Mouse (Mus musculus): ENCODE data around the gene Zcchc24. TPM values are rescaled to one million over a fixed set of nuclear protein-coding genes. Genes with fewer than 3 reads are reported as not detected.
A peak's percentile ranks its signal among the peaks of the same experiment; 100 is the strongest.
"Not testable (repeated sequence)": the region's sequence is repeated elsewhere in the genome, so short reads cannot be mapped to it uniquely, and the experiment has no call there.

Zcchc24 gene
- total RNA-seq (2022): 10 to 100 TPM; 51.5 to 58.0 (median 54.4) TPM

DNA sequence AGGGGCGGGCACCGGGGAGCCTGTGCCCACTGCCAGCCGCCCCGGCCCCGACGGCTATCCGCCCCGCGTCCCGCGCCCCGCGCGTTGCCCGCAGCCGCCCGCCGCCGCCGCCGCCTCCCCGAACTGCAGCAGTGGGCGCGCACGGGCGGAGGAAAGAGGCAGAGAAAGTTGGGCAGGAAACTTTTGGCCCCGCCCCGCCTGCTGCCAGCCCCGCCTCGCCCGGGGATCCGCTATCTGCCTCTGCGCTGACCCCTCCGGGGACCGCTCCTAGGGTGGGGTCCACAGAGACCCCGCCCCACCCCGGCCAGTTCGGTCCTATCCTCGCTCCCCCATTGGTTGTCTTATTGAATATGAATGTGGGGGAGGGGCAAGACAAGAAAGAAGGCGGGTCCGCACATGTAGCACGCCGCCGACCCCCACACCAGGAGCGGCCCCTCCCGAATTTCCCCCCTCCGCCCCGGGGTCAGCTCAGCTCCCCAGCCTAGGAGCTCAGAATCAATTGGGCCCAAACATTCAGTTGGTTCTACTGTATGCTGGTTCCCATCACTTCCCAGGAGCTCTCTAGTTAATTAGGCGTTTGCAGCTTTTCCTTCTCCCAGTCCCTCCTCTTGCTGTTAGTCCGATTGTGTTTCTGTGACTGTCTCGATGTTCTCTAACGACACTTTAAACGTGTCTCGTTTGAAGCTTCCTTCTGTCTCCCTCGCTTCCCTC lies at the start of gene Zcchc24:
Gene Zcchc24, minus strand, starts transcription at position 125 of the 711 bp plus-strand sequence.
- DNase-seq (ENCODE audit: low spot score in 2 of 2): peak; percentile 56 to 86

DNA sequence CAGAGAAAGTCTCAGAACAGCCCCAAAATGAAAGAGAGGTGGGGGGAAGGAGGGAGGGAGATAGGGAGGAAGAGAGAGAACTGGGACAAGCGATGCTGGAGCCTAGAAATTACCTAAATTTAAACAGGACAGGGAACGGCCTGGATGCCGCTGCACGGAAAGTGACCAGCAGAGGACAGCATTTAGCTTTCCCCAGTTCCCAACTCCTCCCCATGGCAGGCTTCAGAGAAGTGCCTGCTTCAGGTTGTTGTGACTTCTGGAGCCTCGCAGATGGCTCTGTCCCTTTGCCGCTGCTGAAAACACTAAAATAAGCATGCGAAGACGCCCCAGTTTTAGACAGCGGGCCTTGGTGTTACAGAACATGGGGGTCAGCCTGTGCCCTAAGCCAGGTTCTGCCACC lies 47.6 kb upstream of the Zcchc24 start:
- DNase-seq (ENCODE audit: low spot score in 2 of 2): peak in 1 of 2 experiments; percentile 56

DNA sequence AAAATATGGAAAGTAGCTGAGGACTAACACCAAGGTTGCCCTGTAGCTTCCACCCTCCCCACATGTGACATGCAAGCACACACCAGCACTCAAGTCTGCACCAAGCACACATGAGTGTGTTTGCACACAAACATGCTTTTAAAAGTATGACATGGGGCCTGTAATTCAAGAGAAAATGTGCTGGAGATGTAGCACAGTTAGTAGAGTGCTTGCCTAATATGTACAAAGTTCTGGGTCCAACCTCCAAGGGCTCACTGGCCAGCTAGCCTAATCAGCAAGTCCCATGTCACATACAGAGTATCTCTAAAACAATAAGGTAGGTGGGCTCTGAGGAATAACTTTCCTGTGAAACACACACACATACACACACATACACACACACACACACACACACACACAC lies 45.3 kb upstream of the Zcchc24 start:
- DNase-seq (ENCODE audit: low spot score in 2 of 2): no peak

DNA sequence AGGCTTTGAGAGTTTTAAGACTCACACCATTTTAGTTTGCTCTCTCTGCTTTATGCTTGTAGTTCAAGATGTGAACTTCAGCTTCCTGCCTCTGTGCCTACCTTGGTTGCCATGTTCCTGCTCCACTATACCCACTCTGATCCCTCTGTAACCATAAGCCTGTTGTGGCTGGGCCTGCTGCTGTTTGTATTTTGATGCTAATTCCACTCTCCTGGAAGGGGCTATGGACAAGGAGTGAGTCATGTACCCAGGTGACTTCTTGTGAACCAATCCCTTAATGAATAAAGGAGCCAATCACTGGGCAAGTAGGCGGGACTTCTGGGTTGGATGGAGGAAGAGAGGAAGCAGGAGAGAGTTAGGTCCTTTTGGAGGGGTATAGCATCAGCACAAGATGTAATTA lies 42.2 kb upstream of the Zcchc24 start:
- DNase-seq (ENCODE audit: low spot score in 2 of 2): not testable (repeated sequence)

DNA sequence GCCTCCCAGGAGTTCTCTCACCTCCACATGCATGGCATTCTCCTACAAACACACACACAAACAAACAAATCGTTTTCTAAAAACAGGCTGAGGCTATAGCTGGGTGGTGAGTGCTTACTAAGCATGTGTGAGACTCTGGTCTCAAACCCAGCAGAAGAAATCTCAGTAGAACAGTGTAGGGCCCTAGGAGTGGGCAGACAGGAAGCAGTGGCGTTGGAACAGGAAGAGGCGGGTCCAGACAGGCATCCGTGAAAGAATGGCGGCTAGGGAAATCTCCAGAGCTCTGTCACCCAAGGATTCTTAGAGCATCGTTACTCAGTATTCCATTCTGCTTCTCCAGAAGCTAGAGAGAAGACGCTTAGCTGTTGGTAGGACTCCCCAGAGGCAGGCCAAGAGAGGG lies 37.7 kb upstream of the Zcchc24 start:
- DNase-seq (ENCODE audit: low spot score in 2 of 2): no peak

DNA sequence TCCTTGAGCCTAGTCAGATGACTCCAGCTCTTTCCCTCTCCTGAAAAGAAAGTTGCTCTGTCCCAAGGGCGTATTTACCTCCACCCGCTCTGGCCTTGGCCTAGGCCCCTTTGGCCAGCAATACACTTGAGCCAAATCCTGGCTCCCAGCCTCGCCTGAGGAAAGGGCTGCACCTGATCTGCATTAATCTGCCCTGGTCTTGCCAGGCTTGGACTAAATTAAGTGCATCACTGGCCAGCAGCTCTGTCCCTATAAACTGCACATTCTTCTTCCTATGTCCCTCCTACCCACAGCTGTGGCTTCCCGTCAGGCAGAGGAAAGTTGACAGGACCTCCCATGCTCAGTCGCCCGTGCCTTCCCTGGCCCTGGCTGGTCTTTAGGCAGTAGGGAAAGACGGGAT lies 37.0 kb upstream of the Zcchc24 start:
- DNase-seq (ENCODE audit: low spot score in 2 of 2): peak in 1 of 2 experiments; percentile 46

DNA sequence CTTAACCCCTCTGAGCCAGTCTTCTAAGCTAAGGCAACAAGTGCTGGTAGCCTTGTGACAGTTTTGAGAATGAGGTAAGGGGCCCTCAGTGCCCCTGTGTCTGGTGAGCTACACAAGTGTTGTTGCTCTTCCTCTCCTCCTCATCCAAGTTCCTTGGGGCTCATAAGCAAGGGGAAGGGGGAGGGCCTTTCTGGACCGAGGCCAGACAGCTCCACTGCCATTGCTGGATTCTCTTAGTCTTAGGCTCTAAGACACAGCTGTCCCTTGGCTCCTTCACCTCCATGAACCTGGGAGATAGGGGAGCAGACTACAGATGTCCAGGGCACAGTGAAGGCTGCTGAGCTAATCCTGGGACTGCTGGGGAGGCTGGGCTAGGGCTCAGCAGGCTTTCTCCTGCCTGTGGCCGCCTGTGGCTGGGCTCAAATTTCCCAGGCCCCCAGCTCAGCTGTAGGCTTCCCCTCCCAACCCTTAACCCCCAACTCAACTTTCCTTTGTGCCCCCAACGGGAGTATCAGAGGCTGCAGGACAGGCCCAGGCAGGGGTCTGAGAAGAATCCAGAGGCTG lies 34.5 kb upstream of the Zcchc24 start:
- DNase-seq (ENCODE audit: low spot score in 2 of 2): no peak

DNA sequence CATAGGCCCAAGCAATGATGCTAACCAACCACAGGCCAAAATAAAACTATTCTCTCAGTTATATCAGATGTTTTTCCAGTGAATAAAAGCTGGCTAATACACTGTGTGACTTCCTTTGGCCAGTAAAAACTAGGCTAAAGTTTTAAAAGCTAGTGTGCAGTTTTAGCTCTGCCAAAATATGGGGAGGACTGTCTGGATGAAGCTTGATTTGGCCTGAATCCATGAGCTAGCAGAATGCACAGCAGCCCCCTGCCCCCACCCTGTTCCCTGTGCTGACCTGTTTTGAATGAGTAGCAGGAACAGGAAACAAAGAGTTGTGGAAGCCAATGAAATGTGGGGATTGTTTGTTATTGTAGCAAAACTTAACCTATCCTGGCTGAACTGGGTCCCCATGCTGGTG lies 33.7 kb upstream of the Zcchc24 start:
- DNase-seq (ENCODE audit: low spot score in 2 of 2): no peak

DNA sequence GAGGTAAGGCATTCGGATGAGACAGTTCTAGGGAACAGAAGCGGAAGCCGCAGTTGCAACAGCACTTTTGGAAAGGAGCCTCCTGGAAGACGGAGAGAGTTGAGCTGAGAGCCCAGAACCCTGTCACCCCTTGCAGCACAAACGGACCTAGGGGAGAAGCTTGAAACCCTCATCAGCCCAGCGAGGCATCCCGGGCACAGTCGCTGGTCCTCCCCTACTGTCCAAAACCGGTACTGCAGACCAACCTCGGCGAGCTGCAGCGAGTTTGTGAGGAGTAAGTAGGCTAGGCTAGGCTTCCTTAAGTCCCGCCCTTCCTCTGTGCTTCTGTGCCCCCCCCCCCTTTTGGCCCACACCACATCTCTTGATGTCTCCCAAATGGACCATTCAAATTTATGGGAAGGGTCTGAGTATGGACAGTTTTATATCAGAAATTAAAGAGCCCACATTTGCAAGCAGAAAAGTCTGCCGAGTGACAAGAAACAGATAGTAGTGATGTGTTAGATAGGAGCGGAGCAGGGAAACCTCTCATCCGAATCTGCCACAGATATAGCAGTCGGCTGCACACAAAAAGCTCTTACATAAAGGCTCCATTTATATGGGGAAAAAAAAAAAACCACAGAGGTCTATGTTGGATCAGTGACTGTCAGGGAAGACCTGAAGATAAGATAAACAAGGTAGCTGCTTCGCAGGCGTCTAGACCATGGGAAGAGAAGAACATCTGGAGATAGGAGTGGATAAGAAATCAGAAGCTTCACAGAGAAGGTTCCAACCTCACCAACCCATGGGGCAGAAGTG lies 31.5 kb upstream of the Zcchc24 start:
- peak; percentile 45 to 83 for DNase-seq (ENCODE audit: low spot score in 2 of 2)

DNA sequence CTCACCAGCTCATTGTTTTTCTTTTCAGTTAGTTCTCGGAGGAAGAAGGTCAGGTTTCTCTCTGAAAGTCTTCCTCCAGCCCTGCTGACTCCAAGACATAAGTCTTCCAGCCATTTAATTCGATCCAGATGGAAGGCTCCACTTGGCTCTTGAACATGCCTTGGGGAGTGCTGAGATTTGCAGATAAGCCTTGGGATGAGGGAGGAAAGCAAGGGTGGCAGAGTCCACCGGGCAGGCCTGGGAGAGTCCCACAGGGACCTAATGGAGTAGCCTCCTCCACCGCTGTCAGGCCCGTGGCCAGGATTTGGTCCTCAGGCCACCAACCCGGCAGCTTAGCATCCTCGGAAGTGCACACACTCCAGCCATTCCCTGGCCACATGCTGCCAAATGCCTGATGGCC lies 27.8 kb upstream of the Zcchc24 start:
- no peak for DNase-seq (ENCODE audit: low spot score in 2 of 2)

DNA sequence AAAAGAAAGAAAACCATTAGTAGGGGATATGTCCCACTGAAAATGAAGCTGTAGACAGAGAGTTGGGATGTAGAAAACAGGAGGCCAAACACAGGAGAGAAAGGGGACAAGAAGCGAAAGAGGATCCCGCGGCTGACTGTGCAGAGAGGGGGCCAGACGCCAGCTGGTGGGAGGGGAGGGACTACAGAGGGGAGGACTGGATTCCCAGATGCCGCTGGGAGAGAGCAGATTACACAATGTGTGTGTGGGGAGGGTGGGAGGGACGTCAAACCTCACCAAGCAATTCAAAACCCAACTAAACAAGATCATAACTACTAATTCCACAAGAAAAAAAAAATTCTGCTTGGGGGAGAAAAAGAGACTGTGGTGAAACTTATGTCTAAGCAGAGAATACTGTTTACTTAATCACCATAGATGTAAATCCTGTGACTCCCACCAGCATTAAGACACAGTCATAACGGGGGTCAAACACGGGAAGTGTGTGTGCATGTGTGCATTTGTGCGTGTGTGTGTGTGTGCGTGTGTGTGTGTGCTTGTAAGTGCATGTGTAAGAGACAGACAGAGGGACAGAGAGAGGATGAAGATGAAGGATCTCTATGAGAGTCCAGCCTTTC lies 26.8 kb upstream of the Zcchc24 start:
- DNase-seq (ENCODE audit: low spot score in 2 of 2): no peak

DNA sequence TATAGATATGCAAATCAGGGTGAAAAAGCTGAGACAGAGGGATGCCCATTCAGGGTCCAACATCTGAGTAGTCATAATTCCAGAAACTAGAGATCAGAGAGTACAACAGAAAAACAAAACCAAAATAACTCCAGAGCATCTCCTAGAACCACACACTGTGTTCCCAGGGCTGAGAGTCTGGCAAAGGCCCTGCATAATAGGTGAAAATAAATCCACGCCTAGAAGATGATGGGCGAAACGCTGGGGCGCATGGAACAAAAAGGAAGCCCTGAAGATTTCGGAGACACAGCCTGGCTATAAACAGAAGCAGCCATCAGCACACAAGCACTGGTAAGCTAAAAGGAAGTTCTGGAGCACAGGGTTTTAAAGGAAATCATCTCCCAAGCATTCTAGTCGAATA lies 26.2 kb upstream of the Zcchc24 start:
- no peak for DNase-seq (ENCODE audit: low spot score in 2 of 2)

DNA sequence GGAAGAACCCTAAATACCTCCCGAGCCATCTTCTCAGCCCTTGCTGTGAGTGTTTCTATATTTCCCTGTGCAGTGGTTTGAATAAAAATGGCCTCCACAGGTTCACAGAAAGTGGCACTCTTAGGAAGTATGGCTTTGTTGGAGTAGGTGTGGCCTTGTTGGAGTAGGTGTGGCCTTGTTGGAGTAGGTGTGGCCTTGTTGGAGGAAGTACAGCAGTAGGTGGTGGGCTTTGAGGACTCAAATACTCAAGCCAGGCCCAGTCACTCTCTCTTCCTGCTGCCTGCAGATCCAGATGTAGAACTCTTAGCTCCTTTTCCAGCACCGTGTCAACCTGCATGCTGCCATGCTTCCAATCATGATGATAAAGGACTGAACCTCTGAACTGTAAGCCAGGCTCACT lies 25.5 kb upstream of the Zcchc24 start:
- no peak for DNase-seq (ENCODE audit: low spot score in 2 of 2)

DNA sequence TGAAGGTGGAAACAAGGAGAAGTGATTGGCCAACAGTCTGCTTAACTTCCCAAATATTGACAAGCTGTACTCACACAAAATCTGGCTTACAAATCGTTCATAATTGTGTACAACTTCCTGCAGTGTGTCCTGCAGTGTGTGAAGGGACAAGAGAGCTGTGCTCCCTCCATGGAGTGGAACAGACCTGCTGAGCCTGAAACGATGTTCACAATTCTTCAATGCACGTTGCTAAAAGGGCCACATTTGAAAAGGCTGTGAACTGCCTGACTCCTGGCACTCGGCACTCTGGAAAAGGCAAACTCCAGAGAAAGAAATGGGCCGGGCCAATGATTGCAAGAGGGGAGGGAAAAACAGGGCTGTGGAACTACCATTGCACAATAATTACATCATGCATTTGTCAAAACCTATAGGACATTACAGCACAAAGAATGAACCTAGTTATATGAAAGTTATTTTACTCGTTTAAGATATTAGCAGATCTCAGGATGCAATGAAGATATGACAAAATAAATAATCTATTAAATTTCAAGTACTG lies 22.0 kb upstream of the Zcchc24 start:
- no peak for DNase-seq (ENCODE audit: low spot score in 2 of 2)

DNA sequence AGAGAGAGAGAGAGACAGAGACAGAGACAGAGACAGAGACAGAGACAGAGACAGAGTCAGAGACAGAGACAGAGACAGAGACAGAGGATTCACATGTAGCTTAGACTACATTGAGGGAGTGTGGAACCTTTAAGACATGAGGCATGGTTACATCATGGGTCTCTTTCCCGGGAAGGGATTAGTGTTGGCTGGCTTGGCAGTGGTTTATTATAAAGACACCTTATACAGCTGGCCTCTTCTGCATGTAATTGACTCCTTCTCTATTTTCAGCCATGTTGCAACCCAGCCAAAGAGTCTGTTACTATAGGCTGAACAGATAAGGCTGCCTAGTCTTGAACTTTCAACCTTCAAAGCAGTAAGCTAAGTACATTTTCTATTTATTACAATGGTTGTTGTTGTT lies 21.1 kb upstream of the Zcchc24 start:
- no peak for DNase-seq (ENCODE audit: low spot score in 2 of 2)

DNA sequence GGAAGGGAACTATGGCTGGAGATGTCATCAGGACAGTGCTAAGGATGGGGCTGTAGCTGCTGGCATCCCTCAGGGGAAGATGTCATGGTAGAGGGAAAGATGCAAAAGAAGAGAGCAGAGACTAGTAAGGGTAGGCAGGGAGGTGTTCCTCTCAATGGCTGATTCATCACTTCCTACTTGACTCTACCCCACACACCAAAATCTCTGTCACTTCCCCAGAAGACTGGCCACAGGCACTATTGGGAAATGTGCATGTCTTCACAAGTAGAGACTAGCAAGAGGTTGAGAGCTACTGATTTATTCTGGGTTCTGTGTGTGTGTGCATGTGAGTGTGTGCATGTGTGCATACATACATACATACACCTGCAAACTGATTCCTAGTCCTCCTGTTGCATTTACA lies 20.4 kb upstream of the Zcchc24 start:
- no peak for DNase-seq (ENCODE audit: low spot score in 2 of 2)

DNA sequence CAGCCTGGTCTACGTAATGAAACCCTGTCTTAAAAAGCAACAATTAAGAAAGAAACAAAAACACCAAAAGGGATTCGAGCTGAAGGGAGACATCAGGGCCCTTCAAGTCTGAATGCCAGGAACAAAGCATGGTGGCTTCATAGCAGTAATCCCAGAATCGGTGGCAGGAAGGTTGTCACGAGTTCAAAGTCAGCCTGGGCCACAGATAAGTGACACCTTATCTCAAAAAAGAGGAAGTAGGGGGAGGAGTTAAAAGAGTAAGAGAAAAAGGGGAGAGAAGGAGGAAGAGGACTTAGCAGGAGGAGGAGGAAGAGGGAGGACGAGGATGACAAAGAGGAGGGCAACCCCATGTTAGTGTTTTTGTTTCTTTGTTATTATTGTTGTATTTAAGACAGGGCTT lies 19.4 kb upstream of the Zcchc24 start:
- no peak for DNase-seq (ENCODE audit: low spot score in 2 of 2)

DNA sequence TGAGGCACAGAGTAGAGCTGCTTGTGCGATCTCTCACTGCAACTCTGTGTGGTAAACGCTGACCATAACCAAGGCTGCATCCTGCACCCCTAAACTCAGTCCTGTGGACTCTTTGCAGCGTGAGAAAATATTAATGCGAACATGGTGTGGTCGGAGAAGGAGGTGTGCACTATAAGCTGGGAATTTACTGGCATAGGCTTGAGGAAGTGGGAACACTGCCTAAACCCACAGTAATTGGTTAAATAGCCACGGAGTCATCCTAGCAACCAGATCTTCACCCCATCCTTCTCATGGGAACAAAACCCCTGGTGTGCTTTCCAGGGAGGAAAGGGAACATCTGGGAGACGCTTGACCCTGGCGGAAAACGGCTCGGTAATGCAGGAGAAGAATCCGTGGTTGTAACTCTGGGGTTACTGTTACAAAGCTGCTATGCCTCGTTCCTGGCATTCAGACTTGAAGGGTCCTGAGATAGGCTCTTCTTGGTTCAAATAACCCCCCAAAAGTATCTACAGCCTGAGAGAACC lies 18.6 kb upstream of the Zcchc24 start:
- no peak for DNase-seq (ENCODE audit: low spot score in 2 of 2)

DNA sequence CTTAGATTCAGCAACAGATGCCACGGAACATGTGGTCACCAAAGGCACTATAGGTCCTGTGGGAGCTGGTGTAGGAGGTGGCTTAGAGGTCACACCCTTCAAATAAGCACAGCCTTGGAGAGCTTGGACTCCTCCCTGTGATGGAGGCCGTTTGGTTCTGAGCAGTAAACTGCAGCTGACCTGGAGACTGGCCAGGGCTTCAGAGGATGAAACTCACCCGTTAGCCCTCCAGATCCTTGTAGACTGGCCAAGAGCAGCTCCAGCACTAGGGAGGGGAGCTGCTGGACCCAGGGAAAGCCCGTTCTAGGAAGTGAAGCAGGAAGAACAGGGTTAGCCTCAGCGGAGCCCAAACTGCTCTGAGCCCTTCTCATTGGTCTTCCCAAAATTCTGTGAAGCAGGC lies 18.1 kb upstream of the Zcchc24 start:
- DNase-seq (ENCODE audit: low spot score in 2 of 2): no peak

DNA sequence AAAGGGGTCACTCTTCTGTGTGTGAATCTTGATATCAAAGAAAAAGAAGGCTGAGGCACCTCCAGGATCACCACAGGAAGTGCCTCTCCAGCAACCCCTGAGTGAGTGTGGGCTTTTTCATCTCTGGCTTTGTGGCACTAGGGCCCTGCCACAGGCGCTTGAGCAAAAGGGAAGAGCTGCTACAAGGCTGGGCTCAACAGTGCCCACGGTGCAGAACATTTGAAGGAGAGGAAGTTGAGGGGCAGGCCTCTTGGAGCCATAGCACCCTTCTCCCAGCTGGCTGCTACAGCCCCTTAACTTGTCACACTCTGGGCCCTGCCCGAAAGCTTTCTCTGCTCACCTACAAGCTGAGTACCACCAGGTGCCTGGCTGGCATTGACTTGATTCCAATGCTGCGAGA lies 16.4 kb upstream of the Zcchc24 start:
- DNase-seq (ENCODE audit: low spot score in 2 of 2): no peak

DNA sequence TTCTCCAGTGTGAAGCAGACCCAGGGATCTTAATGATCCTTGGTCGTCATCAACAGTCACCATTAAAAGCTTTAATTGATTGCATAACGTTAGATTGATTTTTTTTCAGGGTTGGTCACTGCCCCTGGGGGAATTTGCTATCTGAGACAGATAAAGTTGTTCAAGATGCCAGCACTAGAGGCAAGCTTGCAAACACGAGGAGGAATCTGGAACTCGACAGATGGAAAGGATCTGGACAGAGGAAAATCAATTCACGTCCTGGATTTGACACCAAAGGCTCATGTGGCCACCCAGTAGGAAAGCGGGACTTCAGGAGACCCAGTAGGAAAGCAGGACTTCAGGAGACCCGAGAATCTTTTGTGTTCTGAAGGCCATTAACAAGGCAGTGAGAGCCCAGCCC lies 14.4 kb upstream of the Zcchc24 start:
- DNase-seq (ENCODE audit: low spot score in 2 of 2): no peak

DNA sequence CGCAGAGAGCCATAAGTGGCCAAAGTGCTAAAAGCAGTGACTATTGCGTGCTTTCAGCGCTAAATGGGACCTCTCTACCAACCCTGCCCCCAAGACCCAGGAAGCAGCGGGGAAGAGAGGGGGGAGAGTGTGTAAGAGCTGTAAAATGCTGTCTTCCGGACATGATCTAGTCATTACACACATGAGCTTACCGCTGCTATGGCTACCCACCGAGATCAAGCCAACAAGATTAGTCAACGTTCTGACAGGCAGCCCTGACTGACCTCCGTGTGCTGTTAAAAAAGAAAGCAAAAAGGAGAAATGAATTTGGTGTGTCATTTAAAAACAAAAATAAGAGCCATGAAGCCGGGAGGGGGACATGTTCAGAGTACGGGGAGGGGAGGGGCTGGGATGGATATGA lies 11.8 kb upstream of the Zcchc24 start:
- DNase-seq (ENCODE audit: low spot score in 2 of 2): no peak
